Mouse (Mus musculus) B cell, adult 2 months (primary cell): ENCODE data around the gene Hoxd1.

Experiments used
- DNase-seq, 2 experiments: peaks; one replicate each; pipeline ENCODE4 v3.0.0; 2022

Hoxd1 gene

DNA sequence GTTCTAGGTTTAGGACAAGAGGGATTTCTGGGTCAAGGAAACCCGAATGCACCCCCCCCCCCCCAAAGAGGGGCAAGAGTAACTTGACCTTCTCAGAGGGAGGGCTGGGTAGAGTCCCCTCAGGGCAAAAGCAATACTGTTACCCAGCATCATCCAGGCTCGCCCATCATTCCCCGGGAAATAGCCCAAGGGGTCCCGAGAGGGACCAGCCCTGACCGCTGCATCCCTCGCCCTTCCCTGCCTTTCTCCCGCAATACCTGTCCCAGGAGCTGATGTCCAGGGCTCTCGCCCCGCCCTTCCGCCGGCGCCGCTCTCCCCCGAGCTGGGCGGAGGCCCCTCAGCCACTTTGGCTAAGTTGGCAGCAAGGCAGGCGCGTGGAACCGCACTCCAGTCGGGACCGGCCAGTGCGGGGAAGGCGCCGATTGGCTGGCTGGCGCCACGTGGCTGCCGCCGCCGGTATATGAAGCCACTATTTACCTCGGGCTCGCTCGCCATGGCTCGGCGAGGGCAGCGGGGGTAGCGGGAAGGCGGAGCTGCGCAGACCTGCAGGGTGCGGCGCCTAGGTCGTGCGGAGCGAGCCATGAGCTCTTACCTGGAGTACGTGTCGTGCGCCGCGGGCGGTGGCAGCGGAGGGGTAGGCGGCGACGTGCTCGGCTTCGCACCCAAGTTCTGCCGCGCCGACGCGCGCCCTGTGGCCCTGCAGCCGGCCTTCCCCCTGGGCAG is at the start of gene Hoxd1:
TSS of gene Hoxd1 (plus strand) at position 459 of the 723 bp plus-strand sequence.
- no peak for DNase-seq

DNA sequence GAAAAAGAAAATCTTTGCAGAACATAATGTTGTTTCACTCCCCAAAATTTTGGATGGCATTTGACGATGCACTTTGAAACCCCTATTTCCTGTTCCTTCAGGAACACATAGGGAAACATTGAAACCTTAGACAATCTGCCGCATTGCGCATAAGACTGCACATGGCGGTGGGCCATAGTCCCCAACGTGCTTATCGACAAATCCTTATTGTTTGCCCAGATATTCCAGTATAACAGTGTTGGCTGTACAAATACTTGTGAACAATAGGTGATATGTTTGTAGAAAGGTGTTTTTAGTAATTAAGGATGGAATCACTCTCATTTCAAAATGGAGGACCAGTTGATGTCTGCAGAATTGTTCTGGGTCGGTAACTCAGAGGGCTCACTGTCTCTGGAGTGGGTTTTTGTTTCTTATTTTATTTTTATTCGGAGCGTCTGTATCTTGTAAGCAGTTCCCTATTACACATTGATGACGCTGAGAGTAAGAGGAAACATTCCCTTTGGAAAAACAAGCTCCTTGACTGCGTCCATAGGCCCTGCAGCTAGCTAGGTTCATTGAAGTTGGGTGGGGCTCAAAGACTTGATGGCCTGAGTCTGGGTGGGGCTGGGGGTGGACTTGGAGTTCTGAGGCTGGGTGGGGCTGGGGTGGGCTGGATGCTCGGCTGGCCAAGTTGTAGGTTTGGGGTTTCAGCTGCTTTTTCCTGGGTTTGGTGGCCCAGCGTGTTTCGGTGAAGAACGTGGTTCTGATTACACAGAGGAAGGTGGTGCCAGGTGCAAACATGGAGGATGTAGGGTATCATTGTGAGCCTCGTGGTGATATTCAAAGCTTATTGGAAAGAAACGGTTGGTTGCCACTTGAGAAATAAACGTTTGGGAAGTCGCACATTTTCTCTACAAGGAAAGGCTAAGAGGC is 49.3 kb upstream of the Hoxd1 start:
- no peak for DNase-seq

DNA sequence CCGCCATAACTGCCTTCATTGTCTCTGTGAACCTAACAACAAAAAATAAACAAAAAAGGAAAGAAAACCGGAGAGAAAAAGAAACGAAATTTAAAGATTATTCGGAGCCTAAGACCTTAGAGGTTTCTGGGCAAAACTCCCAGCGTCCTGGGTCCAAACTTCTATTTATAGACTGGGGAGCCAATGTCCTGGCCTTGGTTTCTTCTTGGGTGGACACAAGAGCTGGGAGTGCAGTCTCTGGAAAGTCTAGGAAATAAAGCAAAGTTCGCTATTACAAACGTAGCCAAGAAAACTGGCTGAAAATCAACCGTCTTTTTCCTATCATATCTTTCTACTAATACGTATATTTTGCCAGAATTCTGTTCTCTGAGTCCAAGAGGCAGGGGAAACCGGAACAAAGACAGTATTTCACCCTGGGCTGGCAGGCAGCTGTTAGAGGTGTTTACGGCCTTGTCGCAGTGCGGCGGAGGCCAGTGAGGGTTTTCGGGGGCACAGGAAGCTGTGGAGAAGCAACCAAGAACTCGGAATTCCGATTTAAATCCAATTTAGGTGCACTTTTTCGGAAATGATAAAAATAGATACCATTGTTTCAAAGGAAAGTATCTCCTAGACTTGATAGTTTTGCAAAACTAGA is 48.5 kb upstream of the Hoxd1 start:
- no peak for DNase-seq

DNA sequence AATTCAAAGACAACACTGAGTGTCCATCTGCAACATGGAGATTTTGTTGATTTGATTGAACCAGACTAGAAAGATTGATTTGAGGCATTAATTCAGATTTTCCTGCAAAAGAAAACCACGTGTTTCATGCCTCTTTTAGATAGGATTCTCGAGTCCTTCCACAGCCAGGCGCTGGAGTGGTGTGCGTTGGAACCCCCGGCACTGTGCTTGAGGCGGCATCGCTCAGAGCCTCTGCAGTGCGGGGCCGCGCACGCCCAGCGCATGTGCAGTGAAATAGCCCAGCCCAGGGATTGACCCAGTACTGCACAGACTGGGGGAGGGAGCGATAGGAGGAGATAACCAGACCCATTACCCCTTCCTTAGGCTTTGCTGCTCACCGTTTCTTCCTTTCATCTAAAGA is 47.9 kb upstream of the Hoxd1 start:
- no peak for DNase-seq

DNA sequence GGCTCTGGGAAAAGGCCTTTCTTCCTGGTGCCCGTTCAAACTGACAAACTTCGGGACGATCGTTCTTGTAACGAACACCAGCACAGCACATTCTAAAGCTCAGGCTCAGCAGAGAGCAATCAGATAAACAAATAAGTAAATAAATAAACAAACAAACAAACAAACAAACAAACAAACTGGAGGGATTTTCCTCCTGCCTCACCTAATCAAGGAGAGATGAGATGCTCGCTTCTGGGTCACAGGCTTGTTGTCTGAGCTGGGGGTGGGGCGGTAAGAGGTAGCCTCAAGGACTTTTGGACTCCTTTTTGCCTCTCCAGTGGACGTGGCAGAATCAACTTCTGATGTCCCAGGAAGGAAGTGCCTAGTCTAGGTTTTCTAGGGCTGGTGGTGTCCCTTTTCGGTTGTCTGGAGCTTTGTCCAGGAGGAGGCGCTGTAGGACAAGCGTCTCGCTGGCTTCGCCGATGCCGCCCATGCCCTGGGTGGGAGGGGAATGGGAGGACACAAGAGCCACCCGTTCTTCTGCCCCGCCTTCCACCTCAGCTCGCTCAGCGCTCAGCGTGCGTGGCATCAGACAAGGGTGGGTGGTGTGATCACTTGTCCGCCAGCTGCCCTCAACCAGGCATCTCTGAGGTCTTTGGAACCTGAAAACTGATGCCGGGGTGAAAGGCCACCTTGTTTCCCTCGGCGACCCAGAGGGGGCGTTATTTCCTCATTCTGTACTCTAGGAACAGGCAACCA is 47.1 kb upstream of the Hoxd1 start:
- DNase-seq, result peak; percentile 72

DNA sequence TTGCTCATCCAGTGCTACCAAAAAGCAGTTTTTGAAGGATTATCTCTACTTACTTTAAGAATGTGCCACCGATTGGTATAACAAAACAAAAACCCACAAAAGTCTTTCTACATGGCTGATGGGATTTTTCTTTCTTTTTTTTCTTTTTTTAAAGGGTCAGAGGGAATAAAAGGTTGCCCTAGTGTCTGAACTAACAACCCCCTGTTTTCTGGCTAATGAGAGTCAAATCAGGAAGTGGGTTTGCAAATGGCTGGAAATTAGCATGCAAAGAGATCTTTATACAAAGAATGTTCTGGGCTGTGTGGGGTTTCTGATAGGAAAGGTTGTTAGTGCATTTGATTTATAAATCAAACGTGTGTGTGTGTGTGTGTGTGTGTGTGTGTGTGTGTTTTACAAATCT is 42.4 kb upstream of the Hoxd1 start:
- no peak for DNase-seq

DNA sequence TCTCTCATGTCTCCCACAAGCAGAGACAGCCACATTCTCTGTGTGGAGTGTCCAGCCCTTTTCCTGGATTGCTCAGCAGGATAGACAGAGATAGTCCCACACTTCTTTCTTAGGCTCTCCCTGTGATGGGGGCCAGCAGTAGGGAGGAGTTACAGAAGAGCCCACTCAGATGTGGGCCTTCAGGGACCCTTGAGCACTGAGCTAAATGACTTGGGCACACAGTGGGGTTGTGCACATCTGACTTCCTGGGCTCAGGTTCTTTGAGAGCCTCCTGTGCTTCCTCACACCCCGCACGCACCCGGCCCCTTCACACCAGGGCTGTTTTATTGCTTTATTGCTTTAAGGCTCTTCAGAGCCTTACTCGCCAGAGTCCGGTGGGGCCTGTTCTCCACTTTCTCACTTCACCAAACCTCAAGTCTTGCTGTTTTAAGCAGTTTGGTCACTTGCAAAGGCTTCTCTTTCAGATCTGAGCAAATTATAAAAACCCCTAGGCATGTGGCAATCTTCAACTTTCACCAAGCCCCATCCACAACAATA is 41.8 kb upstream of the Hoxd1 start:
- DNase-seq, result no peak

DNA sequence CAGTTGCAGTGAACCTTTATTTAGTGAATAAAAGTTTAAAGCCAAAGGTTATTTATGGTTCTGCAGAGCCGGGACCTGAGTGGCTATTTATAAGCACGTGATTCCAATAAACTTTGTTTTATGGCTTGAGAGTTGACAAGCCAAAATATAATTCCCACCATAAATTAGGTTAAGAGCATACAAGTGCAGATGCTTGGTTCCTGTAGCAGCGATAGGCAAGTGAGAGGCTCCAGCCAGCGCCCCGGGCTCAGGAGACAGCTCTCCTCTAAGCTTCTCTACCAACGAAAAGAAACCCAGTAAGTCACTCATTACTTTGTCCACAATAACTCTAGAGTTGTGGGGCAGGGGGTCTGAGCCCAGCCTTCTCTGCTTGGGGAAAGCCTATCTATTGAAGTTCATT is 40.9 kb upstream of the Hoxd1 start:
- DNase-seq, result no peak

DNA sequence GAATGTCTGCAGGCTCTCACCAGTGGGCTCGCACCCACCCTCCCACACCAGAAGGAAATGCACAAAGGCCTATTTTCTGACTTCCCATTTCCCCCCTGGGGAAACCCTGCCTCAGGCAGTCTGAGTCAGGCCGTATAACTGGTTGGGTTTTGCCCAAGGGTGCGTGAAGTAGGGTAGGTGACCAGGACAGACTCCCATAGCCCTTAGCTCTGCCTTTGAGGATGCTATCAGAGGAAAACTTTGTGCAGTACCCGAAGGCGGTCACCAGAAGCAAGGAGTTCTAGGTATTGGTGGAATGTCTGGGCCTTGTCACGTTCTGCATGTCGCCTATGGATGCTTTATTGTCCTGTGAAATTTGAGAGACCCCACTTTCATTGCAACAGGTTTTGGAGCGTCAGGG is 39.8 kb upstream of the Hoxd1 start:
- no peak for DNase-seq

DNA sequence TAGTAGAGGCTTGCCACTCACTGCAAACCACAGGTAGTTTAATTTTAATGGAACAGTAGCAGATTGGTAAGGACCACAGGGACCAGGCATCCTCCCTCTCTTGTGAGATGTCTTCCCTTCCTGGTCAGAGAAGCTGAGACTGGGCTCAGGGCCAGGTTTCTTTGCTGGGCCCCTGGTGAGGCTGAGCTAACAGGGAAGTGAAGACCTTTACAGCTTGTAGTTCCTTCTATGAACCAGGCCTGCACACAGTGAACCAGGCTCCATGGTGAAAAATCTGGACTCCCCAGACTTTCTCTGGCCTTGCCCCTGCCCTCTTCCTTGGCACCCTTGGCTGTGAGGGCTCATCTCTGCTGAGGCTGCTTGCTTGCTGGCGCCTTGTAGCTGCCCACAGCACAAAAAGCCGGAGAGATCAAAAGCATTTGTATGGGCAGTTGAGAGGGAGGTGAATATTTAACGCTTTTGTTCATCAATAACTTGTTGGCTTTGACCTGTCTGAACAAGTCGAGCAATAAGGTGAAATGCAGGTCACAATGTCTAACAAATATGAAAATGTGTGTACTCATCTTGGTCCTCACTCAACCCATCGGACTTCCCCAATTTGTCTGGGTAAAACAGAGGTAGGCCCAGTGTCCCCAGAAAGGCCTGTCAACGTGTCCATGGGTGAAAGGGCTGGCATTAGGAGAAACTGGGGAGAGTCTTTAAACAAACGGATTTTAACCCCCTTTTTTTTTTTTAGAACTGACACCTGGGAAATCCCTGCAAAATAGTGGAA is 38.4 kb upstream of the Hoxd1 start:
- DNase-seq, result no peak

DNA sequence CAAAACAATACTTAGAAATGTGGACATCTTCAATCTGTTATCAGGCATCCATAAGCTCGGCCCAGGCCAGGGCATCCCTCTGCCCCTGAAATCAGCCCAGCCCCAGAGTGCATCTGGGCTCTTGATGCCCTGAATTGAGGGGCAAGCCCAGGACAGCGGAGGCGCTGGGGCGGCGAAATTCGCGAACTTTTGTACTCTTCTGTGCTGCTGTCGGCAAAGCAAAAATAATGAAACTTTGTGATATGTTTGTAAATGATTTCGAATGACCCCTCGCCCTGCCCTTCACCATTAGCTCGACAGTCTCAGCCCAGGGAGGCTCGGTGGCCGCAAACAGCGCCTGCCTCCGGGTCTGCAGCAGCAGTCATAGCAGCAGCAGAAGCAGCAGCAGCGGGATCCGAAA is 37.6 kb upstream of the Hoxd1 start:
- no peak for DNase-seq

DNA sequence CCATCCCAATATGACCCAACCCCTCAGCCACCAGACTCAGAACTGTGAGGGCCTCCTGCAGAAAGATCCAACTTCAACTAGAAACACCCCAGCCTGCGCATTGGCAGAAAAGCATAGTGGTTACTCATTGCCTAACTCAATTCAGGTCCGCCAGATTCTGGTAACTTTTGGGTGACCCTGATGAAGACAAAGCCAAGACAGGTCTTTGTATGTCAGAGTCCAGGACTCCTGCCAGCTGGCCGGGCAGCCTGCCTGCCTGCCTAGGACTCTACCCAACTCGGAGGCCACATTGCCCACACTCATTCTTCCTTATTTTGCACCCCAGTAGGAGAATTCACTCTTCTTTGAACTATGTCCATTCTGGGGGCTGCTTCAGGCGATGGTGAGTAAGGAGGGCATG is 36.2 kb upstream of the Hoxd1 start, which contains the start of gene Gm28230:
TSS of gene Gm28230 (plus strand) at position 178 of the 400 bp plus-strand sequence.
- no peak for DNase-seq

DNA sequence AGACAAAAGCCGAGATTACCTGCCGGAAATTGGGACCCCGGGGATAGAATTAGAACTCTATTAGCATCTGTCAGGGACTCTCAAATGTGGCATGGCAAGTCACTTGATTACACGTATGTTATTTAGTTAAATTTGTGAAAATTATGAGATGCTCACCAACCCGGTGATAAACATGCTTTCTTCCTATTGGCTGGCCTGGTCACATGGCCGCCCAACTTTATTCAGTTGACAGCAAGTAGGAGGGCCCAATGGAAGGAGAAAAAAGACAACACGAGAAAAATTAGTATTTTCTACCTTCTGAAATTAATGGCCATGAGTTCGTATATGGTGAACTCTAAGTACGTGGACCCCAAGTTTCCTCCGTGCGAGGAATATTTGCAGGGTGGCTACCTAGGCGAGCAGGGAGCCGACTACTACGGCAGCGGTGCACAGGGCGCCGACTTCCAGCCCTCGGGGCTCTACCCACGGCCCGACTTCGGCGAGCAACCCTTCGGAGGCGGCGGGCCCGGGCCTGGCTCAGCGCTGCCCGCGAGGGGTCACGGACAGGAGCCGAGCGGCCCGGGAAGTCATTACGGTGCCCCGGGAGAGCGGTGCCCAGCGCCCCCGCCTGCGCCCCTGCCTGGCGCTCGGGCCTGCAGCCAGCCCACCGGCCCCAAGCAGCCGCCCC is 35.7 kb upstream of the Hoxd1 start:
- DNase-seq, result no peak

DNA sequence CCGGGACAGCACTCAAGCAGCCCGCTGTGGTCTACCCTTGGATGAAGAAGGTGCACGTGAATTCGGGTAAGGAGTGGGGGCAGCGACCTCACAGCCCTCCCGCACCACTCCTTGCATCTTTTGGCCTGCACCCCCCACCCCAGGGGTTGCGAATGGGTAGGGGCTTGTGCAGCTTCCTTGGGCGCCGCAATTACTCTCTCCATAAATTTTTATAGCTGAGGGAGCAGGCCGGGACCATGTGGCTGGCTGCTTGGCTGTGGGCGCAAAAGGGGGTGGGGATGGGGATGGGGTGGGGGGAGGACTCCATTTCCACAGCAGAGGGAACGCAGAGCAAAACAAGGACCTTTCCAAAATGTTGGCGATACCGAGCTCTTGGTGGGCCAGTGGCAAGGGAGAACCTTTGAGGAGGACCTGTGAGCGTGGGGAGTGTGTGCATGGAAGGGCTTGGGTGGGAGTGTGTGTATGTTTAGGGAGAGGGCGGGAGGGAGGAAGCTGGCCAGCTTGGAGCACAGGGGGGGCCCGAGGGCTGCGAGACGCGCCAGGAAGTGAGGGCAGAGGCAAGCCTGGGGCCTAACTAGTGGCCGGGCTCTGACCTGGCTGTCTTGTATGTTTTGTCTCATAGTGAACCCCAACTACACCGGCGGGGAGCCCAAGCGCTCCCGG is 35.0 kb upstream of the Hoxd1 start:
- no peak for DNase-seq

DNA sequence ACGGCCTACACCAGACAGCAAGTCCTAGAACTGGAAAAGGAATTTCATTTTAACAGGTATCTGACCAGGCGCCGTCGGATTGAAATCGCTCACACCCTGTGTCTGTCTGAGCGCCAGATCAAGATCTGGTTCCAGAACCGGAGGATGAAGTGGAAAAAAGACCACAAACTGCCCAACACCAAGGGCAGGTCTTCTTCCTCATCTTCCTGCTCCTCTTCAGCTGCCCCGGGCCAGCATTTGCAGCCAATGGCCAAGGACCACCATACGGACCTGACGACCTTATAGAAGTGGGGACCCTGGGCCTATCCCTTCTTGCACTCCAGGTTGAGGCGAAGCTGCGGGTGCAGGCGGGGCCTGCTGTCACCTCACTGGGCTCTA is 34.5 kb upstream of the Hoxd1 start:
- no peak for DNase-seq

DNA sequence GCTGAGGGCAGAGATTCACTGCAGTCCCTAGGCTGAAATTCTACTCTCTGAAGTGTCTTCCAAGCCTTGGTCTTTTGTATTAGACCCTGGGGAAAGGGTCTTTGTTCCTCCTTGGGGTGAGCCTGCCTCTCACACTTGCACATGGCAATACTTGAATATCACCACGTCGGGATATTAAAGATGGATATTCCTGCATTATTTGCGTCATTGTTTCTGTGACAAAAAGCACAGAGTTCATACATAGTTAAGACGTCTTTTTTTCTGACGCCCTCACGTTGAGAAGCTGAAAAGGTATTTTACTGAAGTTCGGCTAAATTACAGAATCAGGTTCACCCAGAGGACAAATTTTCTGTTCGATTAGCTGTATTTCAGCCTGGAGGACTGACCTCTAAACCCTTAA is 32.4 kb upstream of the Hoxd1 start:
- DNase-seq, result no peak

DNA sequence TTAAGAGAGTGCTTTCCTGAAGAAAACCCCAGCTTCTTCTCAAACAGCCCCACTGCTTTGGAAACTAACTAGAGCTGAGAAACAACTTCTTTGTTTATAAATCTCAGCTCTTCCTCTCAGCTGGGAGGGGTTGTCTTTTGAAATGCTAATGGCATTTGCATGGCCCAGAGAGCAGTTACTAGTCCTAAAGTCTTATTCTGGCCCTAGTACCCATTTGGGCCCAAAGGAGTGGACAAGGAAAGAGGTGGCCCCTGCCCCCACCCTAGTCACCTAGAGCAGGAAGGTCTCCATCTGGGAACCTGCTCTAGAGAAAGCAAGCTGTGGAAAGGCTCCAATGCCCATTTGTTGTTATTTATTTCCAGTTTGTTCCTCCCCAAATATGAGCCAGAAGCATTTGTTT is 31.7 kb upstream of the Hoxd1 start:
- DNase-seq, result no peak

DNA sequence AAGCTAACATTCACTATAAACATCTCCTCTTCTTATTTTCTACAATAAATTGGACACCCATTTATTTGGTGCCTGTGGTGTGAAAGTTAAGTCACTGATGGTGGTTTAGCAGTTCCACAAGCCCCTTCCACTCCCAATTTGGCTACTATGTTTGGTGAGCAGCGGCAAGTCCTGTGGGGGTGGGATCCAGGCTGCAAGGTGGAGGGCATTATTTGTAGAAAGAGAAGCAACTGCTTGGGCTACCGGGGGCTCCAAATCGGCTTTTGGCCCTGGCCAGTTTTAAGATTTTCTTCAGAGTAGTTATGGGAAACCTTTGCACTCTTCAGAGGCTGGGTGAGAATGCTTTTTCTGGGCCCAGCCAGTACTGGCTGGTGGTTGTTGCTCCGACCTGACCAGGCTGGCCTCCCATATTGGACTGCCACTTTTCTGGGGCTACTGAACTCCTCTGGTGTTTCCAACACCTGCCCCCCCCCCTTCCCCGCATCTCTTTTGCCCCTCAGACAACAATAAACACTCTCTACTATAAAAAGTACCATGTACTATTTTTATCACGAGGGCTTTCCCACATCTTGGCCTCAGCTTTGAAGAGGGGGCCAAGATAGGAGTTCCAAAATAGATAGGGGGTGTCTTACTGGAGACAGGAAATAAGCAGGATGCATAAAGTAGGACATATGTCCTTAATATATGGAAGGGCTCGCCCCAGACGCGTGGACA is 30.8 kb upstream of the Hoxd1 start:
- DNase-seq, result no peak

DNA sequence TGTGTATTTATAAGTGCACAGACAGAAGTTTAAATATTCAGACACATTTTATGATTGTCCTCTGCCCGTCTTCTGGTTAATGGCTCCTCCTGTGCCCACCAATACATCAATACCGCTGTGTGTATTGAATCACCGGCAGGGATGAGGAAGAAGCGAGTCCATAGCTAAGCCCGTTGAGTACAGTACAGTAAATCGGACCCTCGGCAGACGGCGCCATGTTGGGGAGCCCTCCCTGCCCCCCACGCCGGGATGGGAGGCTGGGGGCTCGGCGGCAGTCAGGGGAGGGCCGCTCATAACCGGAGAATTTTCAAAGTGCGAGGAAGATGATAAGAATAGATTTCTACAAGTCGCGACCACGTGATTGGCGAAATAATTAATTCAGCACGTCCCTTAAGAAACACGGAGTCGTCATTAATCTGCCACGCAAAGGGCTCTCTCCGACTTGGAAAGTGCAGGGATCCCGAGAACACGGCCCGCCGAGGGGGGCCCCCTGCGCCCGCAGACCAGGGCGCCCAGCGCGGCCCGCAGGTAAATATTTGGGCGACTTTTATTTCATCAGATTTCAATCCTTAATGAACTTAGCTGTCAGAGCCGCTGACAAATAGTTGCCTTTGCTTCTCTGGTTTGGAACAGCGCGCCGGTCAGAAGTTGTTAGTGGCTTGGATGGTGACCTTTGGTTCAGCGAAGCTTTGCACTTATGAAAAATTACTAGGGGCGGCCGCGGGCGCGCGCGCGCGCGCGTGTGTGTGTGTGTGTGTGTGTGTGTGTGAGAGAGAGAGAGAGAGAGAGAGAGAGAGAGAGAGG is 30.1 kb upstream of the Hoxd1 start:
- no peak for DNase-seq
